Mouse (Mus musculus) layer of hippocampus, adult 11-12 months (tissue): ENCODE measurements around the gene Myo5c.

ENCODE experiments used
- DNase-seq: peaks from one replicate; pipeline ENCODE4 v3.0.0; 2022; ENCODE audit warnings: low spot score

The Myo5c gene

GRCm38 (mm10) chr9:75231841-75232746, at the start of gene Myo5c:
Gene Myo5c, plus strand, starts transcription at chr9:75232020.
- DNase-seq: no peak

- no peak for DNase-seq
Measured at GRCm38 (mm10) chr9:75187646-75188260, 44.1 kb upstream of the Myo5c start.

GRCm38 (mm10) chr9:75193858-75194257, 38.0 kb upstream of the Myo5c start:
- DNase-seq: no peak

GRCm38 (mm10) chr9:75196335-75196734, 35.5 kb upstream of the Myo5c start:
- peak; percentile 44 for DNase-seq

- peak; percentile 42 for DNase-seq
Measured at GRCm38 (mm10) chr9:75197297-75197696, 34.5 kb upstream of the Myo5c start.

GRCm38 (mm10) chr9:75201506-75201905, 30.3 kb upstream of the Myo5c start:
- no peak for DNase-seq

- no peak for DNase-seq
Measured at GRCm38 (mm10) chr9:75202036-75202435, 29.8 kb upstream of the Myo5c start.

- no peak for DNase-seq
Measured at GRCm38 (mm10) chr9:75209246-75209645, 22.6 kb upstream of the Myo5c start.

- no peak for DNase-seq
Measured at GRCm38 (mm10) chr9:75210269-75210668, 21.6 kb upstream of the Myo5c start.

- DNase-seq: no peak
Measured at GRCm38 (mm10) chr9:75214743-75215413, 16.9 kb upstream of the Myo5c start.

- no peak for DNase-seq
Measured at GRCm38 (mm10) chr9:75219942-75220341, 11.9 kb upstream of the Myo5c start.

- DNase-seq: no peak
Measured at GRCm38 (mm10) chr9:75221420-75222287, 10.2 kb upstream of the Myo5c start.

- DNase-seq: no peak
Measured at GRCm38 (mm10) chr9:75232860-75233259, 1.0 kb downstream of the Myo5c start.

- no peak for DNase-seq
Measured at GRCm38 (mm10) chr9:75234271-75234741, 2.5 kb downstream of the Myo5c start.

GRCm38 (mm10) chr9:75234983-75235627, 3.3 kb downstream of the Myo5c start:
- DNase-seq: no peak

GRCm38 (mm10) chr9:75235696-75236095, 3.9 kb downstream of the Myo5c start:
- no peak for DNase-seq

- no peak for DNase-seq
Measured at GRCm38 (mm10) chr9:75236416-75237308, 4.8 kb downstream of the Myo5c start.

- no peak for DNase-seq
Measured at GRCm38 (mm10) chr9:75238179-75238578, 6.4 kb downstream of the Myo5c start.

- DNase-seq: no peak
Measured at GRCm38 (mm10) chr9:75243052-75243451, 11.2 kb downstream of the Myo5c start.
